Mouse (Mus musculus): ENCODE data around the gene Mpdu1.

GRCm38 (mm10) chr11:69671726-69672124 is 9.3 kb upstream of the Mpdu1 start:
- TF ChIP-seq EP300 (IDR thresholded peaks at IDR 0.05; ENCODE audit: low read depth in 1 of 2, low read length in 2 of 2) (no peak), MAX (IDR thresholded peaks at IDR 0.05; ENCODE audit: low read length) (no peak), CTCF (IDR thresholded peaks at IDR 0.05 in 2 of 3, conservative IDR thresholded peaks at IDR 0.05 in 1 of 3; ENCODE audit: control insufficient read depth in 1 of 3, insufficient read depth in 1 of 3, low read depth in 2 of 3, low read length in 3 of 3, poor library complexity in 1 of 3, severe bottlenecking in 1 of 3) (no peak), MAFK (IDR thresholded peaks at IDR 0.05; ENCODE audit: borderline replicate concordance, low read depth, low read length) (no peak), UBTF (IDR thresholded peaks at IDR 0.05; ENCODE audit: borderline replicate concordance, insufficient read depth, low read depth, low read length) (no peak), POLR2A (IDR thresholded peaks at IDR 0.05; ENCODE audit: control insufficient read depth in 1 of 2, insufficient read depth in 1 of 2, low read depth in 1 of 2, low read length in 2 of 2, poor library complexity in 1 of 2) (no peak), ETS1 (IDR thresholded peaks at IDR 0.05; ENCODE audit: low read depth, low read length) (no peak), NRF1 (IDR thresholded peaks at IDR 0.05; ENCODE audit: insufficient read depth, low read depth, low read length, poor library complexity, severe bottlenecking) (no peak), NELFE (IDR thresholded peaks at IDR 0.05; ENCODE audit: low read depth, low read length) (no peak)

Measured in MEL (cell line).